8 mouse cellular contexts compared by ENCODE assay signal in genomic region chr2:122825406-122826236, GRCm38 (mm10).
DNase-seq lines count a peak whose midpoint lies in the region; ATAC-seq and TF ChIP-seq lines count a peak whose summit lies in the region.

No protein-coding gene starts in this region.

- DNase-seq in MN1 (ENCODE audit: low spot score): peak; percentile 78
- DNase-seq in brain, embryonic 14.5 days (ENCODE audit: low read depth): peak; percentile 90
- DNase-seq in layer of hippocampus, postnatal 10 days (ENCODE audit: low spot score in 2 of 2): peak; percentile 69 to 75
- DNase-seq in lung, postnatal 36 days: peak; percentile 60
- peak; percentile 63 for DNase-seq in right cerebral cortex, postnatal 14 days

- ATAC-seq in forebrain, embryonic 12.5 days (ENCODE audit: low FRiP score): peak; percentile 78; the same call in 1 of the 2 replicates
- ATAC-seq in hindbrain, embryonic 12.5 days (ENCODE audit: low FRiP score): peak; percentile 64
- ATAC-seq in activated CD4-positive, CD25-positive, alpha-beta regulatory T cell, adult 4 months: no peak

- no peak overlapping the region for H3K27ac ChIP-seq in forebrain, embryonic 12.5 days
- no peak overlapping the region; the same call in 1 of the 2 replicates for H3K27ac ChIP-seq in hindbrain, embryonic 12.5 days

- no peaks in the 10 kb centered on the region for H3K27me3 ChIP-seq in forebrain, embryonic 12.5 days
- H3K27me3 ChIP-seq in hindbrain, embryonic 12.5 days: no peaks in the 10 kb centered on the region

- peak overlapping the region; percentile 13; the same call in 1 of the 2 replicates for H3K4me2 ChIP-seq in forebrain, embryonic 12.5 days
- no peak overlapping the region; the same call in 1 of the 2 replicates for H3K4me2 ChIP-seq in hindbrain, embryonic 12.5 days (replicated peaks)

- H3K4me3 ChIP-seq in forebrain, embryonic 12.5 days (replicated peaks): no peak overlapping the region
- no peak overlapping the region for H3K4me3 ChIP-seq in hindbrain, embryonic 12.5 days

- no peak for TF ChIP-seq POLR2A in brain, embryonic 14.5 days (IDR thresholded peaks at IDR 0.05; ENCODE audit: borderline replicate concordance, extremely low read depth, insufficient read depth, insufficient read length, poor library complexity, severe bottlenecking)

- no peaks in the 10 kb centered on the region for H3K9me3 ChIP-seq in forebrain, embryonic 12.5 days
- H3K9me3 ChIP-seq in hindbrain, embryonic 12.5 days (replicated peaks): no peaks in the 10 kb centered on the region

- TF ChIP-seq CTCF in brain, embryonic 14.5 days (IDR thresholded peaks at IDR 0.05; ENCODE audit: borderline replicate concordance, extremely low read depth, insufficient read depth, insufficient read length): peak; percentile 97

- 36% methylated on average over 19 of the region's 19 CpGs for WGBS in forebrain, embryonic 12.5 days
- 40% methylated on average over 19 of the region's 19 CpGs for WGBS in hindbrain, embryonic 12.5 days

- H3K9ac ChIP-seq in forebrain, embryonic 12.5 days: peak overlapping the region; percentile 40; the same call in 1 of the 2 replicates
- no peak overlapping the region for H3K9ac ChIP-seq in hindbrain, embryonic 12.5 days

- H3K36me3 ChIP-seq in forebrain, embryonic 12.5 days (replicated peaks): no peaks in the 10 kb centered on the region
- H3K36me3 ChIP-seq in hindbrain, embryonic 12.5 days: no peaks in the 10 kb centered on the region

- H3K4me1 ChIP-seq in forebrain, embryonic 12.5 days: peaks cover 5% of the 10 kb centered on the region
- H3K4me1 ChIP-seq in hindbrain, embryonic 12.5 days: 0 out of 2 replicates have a peak, but pooled peaks cover 4% of the 10 kb centered on the region
